Mouse (Mus musculus) ovary, postnatal 14 days (tissue): ENCODE data around the gene Bloc1s4.

Experiments
- DNase-seq: peaks from one replicate; pipeline ENCODE4 v3.0.0; 2022; ENCODE audit warnings: low spot score

Bloc1s4 gene

DNA sequence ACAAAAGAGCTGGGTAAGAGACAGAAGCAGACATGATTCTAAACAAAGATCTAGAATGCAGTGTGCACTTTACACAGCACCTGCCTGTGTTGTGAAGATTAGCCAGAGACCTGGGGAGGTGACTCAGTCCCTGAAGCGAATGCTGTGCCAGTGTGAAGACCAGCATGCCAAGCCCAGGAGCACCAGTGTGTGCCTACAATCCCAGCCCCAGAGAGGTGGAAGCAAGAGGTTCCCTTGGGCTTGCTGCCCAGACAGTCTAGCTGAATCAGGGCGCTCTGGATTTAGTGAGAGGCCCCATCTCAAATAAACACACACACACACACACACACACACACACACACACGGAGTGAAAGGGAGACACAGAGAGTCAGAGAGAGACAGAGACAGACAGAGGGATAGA, 30.6 kb downstream of the Bloc1s4 start:
- DNase-seq: no peak

DNA sequence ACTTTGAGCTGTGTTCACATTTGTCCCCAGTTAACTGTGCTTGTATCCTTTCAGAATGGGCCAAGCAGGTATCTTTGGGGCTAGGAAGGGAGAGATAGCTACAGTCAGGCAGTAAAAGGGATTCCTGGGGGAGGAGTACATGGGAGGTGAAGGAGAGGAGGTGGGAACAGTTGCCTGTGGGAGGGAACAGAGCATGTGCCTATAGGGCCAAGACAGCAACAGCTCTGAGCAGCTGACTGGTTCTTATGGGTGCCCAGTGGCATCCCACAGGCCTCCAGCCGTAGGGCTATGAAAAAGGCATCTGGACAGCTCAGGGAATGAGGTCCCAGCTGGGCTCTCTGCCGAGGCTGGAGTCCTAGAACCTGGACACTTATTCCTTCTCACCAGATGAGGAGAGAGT, 31.6 kb downstream of the Bloc1s4 start:
- DNase-seq: no peak

DNA sequence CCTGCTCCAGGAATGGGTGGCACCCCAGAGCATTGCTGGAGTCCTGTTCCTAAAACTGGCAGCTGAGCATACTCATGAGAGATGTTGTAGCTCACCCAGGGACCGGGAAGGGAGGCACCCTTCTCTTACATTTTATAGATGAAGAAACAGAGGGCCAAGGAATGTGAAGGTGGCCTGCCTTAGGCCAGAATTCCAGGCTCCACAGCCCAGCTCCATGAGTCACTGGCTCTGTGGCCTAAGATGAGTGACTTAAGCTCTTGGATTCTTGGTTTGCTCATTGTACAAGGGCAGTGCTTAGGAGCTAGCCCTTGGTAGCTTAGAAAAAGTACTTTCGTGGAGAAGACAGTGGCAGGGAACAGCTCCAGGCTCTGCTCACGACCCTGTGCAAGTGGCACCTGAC, 33.6 kb downstream of the Bloc1s4 start:
- DNase-seq: no peak

DNA sequence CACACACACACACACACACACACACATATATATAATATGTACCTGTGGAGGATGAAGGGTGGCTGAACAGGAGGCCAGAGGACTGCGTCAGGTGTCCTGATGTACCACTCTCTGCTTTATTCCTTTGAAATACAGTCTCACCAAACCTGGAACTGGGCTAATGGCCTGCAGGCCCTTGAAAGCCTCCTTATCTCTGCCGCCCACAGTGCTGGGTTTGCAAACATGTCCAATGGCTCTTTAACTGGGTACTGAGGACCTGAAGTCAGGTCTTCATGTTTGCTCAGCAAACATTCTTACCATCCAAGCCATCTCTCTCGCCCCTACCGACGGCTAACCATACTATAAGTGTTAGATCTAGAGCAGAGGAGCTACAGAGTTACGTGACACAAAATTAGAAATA, 34.8 kb downstream of the Bloc1s4 start:
- no peak for DNase-seq

DNA sequence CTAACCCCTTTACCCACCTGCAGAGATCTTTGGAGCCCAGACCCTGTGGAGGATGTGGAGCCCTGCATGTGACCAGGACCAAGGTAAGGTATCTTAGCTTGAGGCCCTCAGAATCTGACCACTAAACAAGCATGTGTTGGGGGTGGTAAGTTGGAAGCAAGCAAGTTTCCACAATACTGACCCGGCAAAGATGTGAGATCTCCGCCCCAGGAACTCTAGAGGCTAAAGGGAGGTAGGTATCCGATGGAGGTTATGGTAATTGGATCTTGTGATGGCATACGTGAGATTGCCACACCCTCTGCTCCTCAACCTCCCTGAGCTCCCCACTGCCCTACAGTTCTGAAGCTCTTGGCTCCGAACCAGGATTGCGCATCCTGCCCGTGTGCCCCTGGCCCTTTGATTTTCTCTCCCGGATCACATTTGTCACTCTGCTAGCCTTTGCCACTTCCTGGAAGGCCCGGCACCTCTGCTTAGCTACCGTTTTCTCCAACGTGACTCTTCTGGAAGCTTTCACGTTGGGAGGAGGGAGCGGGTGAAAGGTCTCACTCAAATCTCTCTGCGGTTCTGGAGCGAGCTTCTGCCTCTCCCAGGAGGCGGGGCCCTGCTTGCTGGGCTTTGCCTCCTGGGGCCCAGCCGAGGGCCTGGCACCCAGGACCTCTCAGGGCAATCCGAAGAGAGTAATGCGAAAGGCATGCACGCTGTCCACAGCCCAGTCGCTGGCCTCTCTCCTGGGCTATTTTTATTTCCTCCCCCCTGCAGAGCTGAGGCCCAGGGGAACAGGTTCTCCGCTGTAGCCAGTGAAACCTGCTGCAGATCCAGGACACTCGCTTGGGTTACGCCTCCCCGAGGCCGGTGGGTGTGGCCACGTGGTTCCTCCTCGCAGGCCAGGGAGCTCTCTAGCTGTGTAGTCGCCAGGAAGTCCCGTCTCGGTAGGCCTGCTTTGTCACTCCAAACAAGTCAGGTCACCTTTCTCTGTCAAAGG, 35.6 kb downstream of the Bloc1s4 start:
- DNase-seq: peak; percentile 73

DNA sequence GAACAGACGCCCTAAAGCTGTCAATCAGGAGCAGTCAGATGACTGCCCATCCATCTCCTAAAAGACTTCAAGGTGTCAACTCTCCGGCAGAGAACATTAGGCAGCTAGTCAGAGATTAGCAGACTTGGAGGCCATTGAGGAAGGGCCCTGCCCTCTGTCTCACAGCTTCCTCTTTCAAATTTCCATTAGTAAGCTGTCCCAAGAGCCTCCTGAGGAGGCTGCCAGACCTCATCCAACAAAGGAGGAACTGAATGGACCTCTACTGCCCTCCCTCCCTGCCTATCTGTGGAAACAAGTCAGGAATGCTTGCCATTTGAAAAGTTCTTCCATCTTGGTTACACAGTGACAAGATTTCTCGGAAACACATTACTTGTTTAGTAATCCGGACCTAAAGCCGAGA, 36.6 kb downstream of the Bloc1s4 start:
- DNase-seq: no peak

DNA sequence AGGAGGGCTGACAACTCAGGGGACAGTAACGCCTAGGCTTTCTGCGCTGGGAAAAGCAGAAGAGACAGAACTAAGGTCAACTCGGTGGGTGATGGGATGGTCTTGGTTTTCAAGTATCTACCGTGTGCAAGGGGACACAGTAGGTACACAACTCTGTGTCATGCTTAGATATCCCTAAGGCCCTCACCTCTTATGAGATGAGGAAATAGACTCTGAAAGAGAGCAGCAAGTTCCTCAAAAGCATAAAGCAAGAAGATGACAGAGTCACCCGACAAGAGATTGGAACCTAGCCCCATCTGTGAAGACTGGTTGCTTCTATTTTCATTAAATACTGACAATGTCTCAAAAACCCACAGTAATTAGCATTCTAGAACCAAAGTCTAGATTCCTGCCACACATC, 42.7 kb downstream of the Bloc1s4 start:
- DNase-seq: no peak

DNA sequence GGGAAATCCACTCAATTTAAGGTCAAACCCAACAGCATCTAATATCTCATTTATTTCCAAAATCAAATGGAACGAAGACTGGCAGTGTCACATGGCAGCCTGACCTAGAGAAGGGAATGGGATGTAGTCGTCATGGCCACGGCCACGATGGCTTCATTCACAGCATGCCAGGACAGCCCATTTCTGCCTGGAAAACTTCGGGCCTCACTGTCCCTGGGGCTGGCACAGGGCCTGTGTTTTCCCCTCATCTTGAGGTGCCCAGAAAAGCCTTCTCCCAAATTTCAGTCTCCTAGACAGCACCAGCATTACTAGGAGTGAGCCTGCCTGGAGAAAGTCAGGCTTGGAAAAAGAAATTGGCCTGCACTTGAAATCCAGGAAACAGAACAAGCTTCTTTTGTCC, 43.1 kb downstream of the Bloc1s4 start:
- DNase-seq: no peak

DNA sequence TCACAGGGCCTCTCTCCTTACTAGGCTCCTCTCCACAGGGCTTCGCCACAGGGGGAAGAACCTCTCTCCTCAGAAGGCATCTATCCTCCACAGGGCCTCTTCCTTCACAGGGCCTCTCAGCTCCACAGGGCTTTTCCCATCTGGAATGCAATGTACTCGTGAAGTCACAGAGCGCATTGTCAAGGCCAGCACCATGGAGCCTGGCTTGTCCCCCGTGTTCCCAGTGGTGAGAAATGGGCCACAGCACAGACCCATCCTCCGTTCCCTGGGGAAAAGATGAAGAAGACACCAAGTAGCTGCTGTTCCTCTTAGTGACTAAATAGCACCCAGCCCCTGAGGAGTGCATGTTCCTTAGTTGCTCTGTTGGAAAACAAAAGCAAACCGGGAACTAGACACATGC, 43.8 kb downstream of the Bloc1s4 start:
- no peak for DNase-seq

DNA sequence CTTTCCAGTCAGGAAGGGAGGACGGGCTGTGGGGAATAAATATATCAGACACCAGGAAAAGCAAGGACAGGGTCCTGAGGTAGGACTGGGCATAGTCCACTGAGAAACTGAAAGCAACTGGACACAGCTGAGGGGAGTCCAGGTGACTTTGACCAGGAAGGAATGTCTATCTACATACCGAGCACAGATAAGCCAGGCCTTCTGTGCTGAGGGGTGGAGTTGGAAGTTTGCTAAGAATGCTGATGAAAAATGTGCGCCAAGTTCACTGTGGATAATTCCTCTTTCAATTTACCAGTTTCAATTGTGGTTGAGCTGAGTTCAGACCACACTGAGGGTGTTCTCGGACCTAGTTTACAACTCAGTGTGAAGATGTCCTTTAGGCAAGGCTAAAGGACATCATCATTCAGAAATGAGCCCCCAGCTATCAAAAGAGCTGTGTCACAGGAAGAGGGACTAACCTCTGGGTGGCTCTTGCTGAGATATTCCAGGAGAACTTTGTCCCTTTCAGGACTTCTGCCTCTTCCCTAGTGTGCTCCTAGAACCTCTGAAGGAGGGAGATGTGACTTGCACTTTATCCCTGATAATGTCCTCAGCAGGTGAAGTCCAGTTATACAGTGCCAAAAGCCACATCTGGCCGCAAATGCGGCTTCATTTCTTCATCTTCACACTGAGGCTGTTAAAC, 47.4 kb downstream of the Bloc1s4 start:
- no peak for DNase-seq

DNA sequence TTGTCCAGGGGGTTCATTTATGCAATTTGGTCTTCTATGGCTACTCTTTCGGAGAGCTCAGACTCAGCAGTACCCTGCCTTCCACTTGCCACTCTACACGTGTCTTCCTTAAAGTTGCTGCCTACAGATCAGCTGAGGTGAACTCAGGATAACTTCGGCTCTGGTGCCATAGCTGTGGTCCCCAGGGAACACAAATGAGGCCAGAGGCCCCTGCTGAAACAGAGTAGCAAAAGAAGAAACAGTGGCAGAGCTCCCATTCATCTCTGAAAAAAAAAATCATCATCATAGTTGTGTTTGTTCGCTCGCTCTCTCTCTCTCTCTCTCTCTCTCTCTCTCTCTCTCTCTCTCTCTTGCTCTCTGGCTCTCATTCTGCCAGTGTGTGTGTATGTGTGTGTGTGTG, 49.8 kb downstream of the Bloc1s4 start:
- DNase-seq: no peak

DNA sequence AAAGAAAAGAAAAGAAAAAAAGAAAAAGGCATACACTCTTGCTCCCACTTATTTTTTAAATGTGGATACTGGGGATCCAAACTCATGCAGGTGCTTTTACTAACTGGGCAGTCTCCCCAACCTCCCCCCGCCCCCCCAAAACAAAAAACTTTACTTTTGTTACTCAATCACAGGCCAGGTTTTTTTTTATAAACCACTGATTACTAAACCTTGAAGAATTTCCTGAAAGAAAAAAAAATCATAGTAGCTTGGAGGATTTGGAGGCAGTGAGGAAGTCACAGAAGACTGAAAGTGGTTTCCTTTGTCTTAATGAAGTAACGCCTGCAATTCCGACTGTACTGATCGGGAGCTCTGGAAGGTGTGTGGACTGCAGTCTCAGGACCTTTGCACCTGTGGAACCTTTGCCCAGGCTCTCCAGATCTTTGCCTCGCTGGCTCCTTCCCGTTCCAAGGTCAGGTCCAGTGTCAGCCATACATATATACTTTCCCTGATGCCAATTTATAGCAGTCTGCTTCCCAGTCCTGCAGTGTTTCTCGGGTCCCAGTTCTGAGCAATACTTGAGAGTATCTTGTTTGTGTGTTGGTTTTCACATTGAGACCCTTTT, 50.3 kb downstream of the Bloc1s4 start:
- no peak for DNase-seq
